In genomic region chr1:172046938-172047337, GRCm38 (mm10) we compare ENCODE assay signal across 8 mouse cellular contexts. TPM values are rescaled to one million over a fixed set of nuclear protein-coding genes. Genes with fewer than 3 reads are reported as not detected.
A peak's percentile ranks its signal among the peaks of the same experiment; 100 is the strongest.
DNase-seq lines count a peak whose midpoint lies in the region; ATAC-seq and TF ChIP-seq lines count a peak whose summit lies in the region.

No protein-coding gene starts in this region.

- intact Hi-C loops in gastrocnemius, adult 2 months (cut with DNase I), result loop anchor here (5.0 to 10.0 kb wide), 4 partner anchors 70 to 448 kb away; partner anchors contain the start of gene Kcnj9

- H3K27ac ChIP-seq in gastrocnemius, adult 2 months, result no peak overlapping the region
- no peak overlapping the region for H3K27ac ChIP-seq in intestine, embryonic 14.5 days (ENCODE audit: low read depth)
- no peak overlapping the region for H3K27ac ChIP-seq in liver, adult 2 months (replicated peaks; ENCODE audit: insufficient read depth, low read depth, low read length)
- H3K27ac ChIP-seq in neural tube, embryonic 11.5 days (ENCODE audit: low read depth, low read length), result no peak overlapping the region

- WGBS in intestine, embryonic 14.5 days, result 12% methylated on average over 5 of the region's 5 CpGs
- WGBS in liver, adult 2 months, result 23% methylated on average over 5 of the region's 5 CpGs
- WGBS in neural tube, embryonic 11.5 days, result 11% methylated on average over 5 of the region's 5 CpGs

- CTCF ChIA-PET in Patski (lab: Charles Lee), result interaction anchor here (0.6 to 1.9 kb wide), 11 partner anchors 10 to 312 kb away, joined by 3 to 6 read pairs (median 3); partner anchors contain the start of genes Nhlh1, Pex19 and Vangl2

- no peak for DNase-seq in Patski (ENCODE audit: low read depth, low spot score)
- peak; percentile 74 to 82 for DNase-seq in cerebellum, postnatal 25 days
- peak; percentile 76 for DNase-seq in gastrocnemius, adult 2 months
- DNase-seq in intestine, embryonic 14.5 days (ENCODE audit: low spot score), result peak; percentile 91
- DNase-seq in liver, adult 2 months (ENCODE audit: extremely low read depth, low read depth, low spot score), result peak; percentile 20
- DNase-seq in neural tube, embryonic 11.5 days (ENCODE audit: low spot score), result peak; percentile 88
- DNase-seq in thymus, postnatal 0 days (ENCODE audit: low spot score), result peak; percentile 86

- peak; percentile 78 for ATAC-seq in Patski
- peak; percentile 22; the same call in 1 of the 2 replicates for ATAC-seq in intestine, embryonic 14.5 days (replicated peaks; ENCODE audit: low FRiP score, low TSS enrichment, low read depth)
- no peak; the same call in 1 of the 2 replicates for ATAC-seq in neural tube, embryonic 11.5 days (ENCODE audit: insufficient read depth, low FRiP score, low TSS enrichment)

- no peaks in the 10 kb centered on the region for H3K79me3 ChIP-seq in C2C12 (ENCODE audit: low read depth)

- no peak overlapping the region for H3ac ChIP-seq in C2C12 (ENCODE audit: control insufficient read depth, insufficient read length, low read depth)

- 0 out of 2 replicates have a peak, but pooled peaks cover 9% of the 10 kb centered on the region for H3K4me1 ChIP-seq in intestine, embryonic 14.5 days (replicated peaks; ENCODE audit: control insufficient read depth, insufficient read depth, low read length)
- no peaks in the 10 kb centered on the region for H3K4me1 ChIP-seq in liver, adult 2 months (ENCODE audit: control insufficient read depth, insufficient read depth, low read length)
- H3K4me1 ChIP-seq in neural tube, embryonic 11.5 days (ENCODE audit: control insufficient read depth, insufficient read depth, low read length), result peaks cover 15% of the 10 kb centered on the region

- POLR2A ChIA-PET in Patski (lab: Charles Lee), result interaction anchor here (0.6 to 0.7 kb wide), 2 partner anchors 99 to 448 kb away, joined by 4 read pairs; no protein-coding TSS in a partner anchor

- H3K4me2 ChIP-seq in intestine, embryonic 14.5 days (ENCODE audit: low read length), result 0 out of 2 replicates have a peak overlapping the region, but pooled peaks have one; percentile 6
- H3K4me2 ChIP-seq in neural tube, embryonic 11.5 days (ENCODE audit: low read depth), result no peak overlapping the region

- peak; percentile 32 for TF ChIP-seq CTCF in C2C12 (IDR thresholded peaks at IDR 0.05; ENCODE audit: control insufficient read depth, insufficient read depth, insufficient read length)
- TF ChIP-seq CTCF in Patski (IDR thresholded peaks at IDR 0.05), result peak; percentile 84
- peak; percentile 88 for TF ChIP-seq CTCF in gastrocnemius, adult 2 months (IDR thresholded peaks at IDR 0.05)
- TF ChIP-seq CTCF in liver, adult 2 months (IDR thresholded peaks at IDR 0.05; ENCODE audit: low read depth, low read length), result peak; percentile 88

- H3K79me2 ChIP-seq in C2C12 (ENCODE audit: control insufficient read depth, insufficient read depth), result no peaks in the 10 kb centered on the region
- H3K79me2 ChIP-seq in liver, adult 2 months (ENCODE audit: control insufficient read depth, insufficient read depth, low read length), result no peaks in the 10 kb centered on the region

- no peaks in the 10 kb centered on the region for H3K9me3 ChIP-seq in intestine, embryonic 14.5 days (ENCODE audit: control insufficient read depth, low read length)
- no peaks in the 10 kb centered on the region for H3K9me3 ChIP-seq in neural tube, embryonic 11.5 days (ENCODE audit: control insufficient read depth, low read length)

- H3K9ac ChIP-seq in intestine, embryonic 14.5 days (ENCODE audit: low read length), result no peak overlapping the region
- no peak overlapping the region for H3K9ac ChIP-seq in liver, adult 2 months (ENCODE audit: low read depth, low read length)
- H3K9ac ChIP-seq in neural tube, embryonic 11.5 days (ENCODE audit: low read length), result no peak overlapping the region

- H3K27me3 ChIP-seq in C2C12 (ENCODE audit: control insufficient read depth, insufficient read depth, insufficient read length) (no peaks in the 10 kb centered on the region), Patski (no peaks in the 10 kb centered on the region)
- 0 out of 2 replicates have a peak, but pooled peaks cover 4% of the 10 kb centered on the region for H3K27me3 ChIP-seq in intestine, embryonic 14.5 days (replicated peaks; ENCODE audit: control insufficient read depth, insufficient read depth, low read length)
- no peaks in the 10 kb centered on the region for H3K27me3 ChIP-seq in liver, adult 2 months (ENCODE audit: control insufficient read depth, insufficient read depth, low read length)
- no peaks in the 10 kb centered on the region for H3K27me3 ChIP-seq in neural tube, embryonic 11.5 days (ENCODE audit: control insufficient read depth, insufficient read depth, low read length)

- H3K36me3 ChIP-seq in C2C12 (ENCODE audit: control insufficient read depth, insufficient read depth), result no peaks in the 10 kb centered on the region
- no peaks in the 10 kb centered on the region for H3K36me3 ChIP-seq in intestine, embryonic 14.5 days (ENCODE audit: control insufficient read depth, insufficient read depth, low read length)
- no peaks in the 10 kb centered on the region for H3K36me3 ChIP-seq in liver, adult 2 months (ENCODE audit: control insufficient read depth, insufficient read depth, low read length)
- no peaks in the 10 kb centered on the region for H3K36me3 ChIP-seq in neural tube, embryonic 11.5 days (ENCODE audit: control insufficient read depth, insufficient read depth, low read length)

- in situ Hi-C loops in Patski (cut with MboI; ENCODE audit: low pct_unique_long_range_greater_than_20kb), result loop anchor here (25.0 kb wide), 2 partner anchors 290 to 440 kb away; partner anchors contain the start of genes Igsf9, Kcnj10, Kcnj9 and Slamf9

- TF ChIP-seq POLR2A in liver, adult 2 months (IDR thresholded peaks at IDR 0.05; ENCODE audit: extremely low read depth, insufficient read depth, low read length), result no peak

- H3K4me3 ChIP-seq in C2C12 (ENCODE audit: insufficient read depth, poor library complexity, severe bottlenecking), result no peak overlapping the region
- no peak overlapping the region for H3K4me3 ChIP-seq in gastrocnemius, adult 2 months
- H3K4me3 ChIP-seq in intestine, embryonic 14.5 days (ENCODE audit: low read depth, low read length), result no peak overlapping the region
- no peak overlapping the region for H3K4me3 ChIP-seq in liver, adult 2 months (ENCODE audit: insufficient read depth, low read depth, low read length)
- H3K4me3 ChIP-seq in neural tube, embryonic 11.5 days (ENCODE audit: low read depth, low read length), result no peak overlapping the region

TF ChIP-seq in C2C12, 6 proteins besides CTCF, POLR2A, EP300 and RAD21:
- TF ChIP-seq MYOD1 (IDR thresholded peaks at IDR 0.05; ENCODE audit: control insufficient read depth, insufficient read length, low read depth) (no peak), USF1 (IDR thresholded peaks at IDR 0.05; ENCODE audit: low read depth) (no peak), MYOG (IDR thresholded peaks at IDR 0.05; ENCODE audit: control insufficient read depth, extremely low read depth, insufficient read length) (no peak), CEBPB (IDR thresholded peaks at IDR 0.05; ENCODE audit: low read depth) (no peak), FOSL1 (IDR thresholded peaks at IDR 0.05; ENCODE audit: insufficient read depth, low read length, poor library complexity, severe bottlenecking) (no peak)

RNA-seq across cellular contexts. Expression of gene Nhlh1, which starts 10.4 kb away (rescaled TPM):
- polyA plus RNA-seq in C2C12 (2012; fragmentation: generic; extraction: Trizol) (not detected), Patski (2021) (not detected)
- total RNA-seq in gastrocnemius, adult 2 months (2021), result not detected
- polyA plus RNA-seq in intestine, embryonic 14.5 days (2014; fragmentation: Nextera tagmentation; extraction: Ambion mirVana), result not detected in 2 replicates
- total RNA-seq in liver, adult 2 months (2014; rRNA removed), result not detected in 2 replicates
- polyA plus RNA-seq in liver, adult 2 months (2012; rRNA removed), result not detected in 2 replicates
- polyA plus RNA-seq in neural tube, embryonic 11.5 days (2014; fragmentation: Nextera tagmentation; extraction: Ambion mirVana), result 13.8 and 15.7 TPM in 2 replicates
- polyA plus RNA-seq in thymus, postnatal 0 days (2015; fragmentation: Nextera tagmentation; extraction: Ambion mirVana), result not detected in 2 replicates

RNA-seq across cellular contexts. Expression of gene Vangl2, which starts 18.7 kb away (rescaled TPM):
- polyA plus RNA-seq in C2C12 (2012; fragmentation: generic; extraction: Trizol) (5.7 TPM), Patski (2021) (11.5 TPM)
- total RNA-seq in gastrocnemius, adult 2 months (2021), result under 1 TPM; 0.47 to 0.54 TPM
- polyA plus RNA-seq in intestine, embryonic 14.5 days (2014; fragmentation: Nextera tagmentation; extraction: Ambion mirVana), result 13.9 and 15.4 TPM in 2 replicates
- 0.20 and 0.28 TPM in 2 replicates for total RNA-seq in liver, adult 2 months (2014; rRNA removed)
- 0.49 and 0.55 TPM in 2 replicates for polyA plus RNA-seq in liver, adult 2 months (2012; rRNA removed)
- polyA plus RNA-seq in neural tube, embryonic 11.5 days (2014; fragmentation: Nextera tagmentation; extraction: Ambion mirVana), result 62.0 and 69.0 TPM in 2 replicates
- polyA plus RNA-seq in thymus, postnatal 0 days (2015; fragmentation: Nextera tagmentation; extraction: Ambion mirVana), result 15.4 and 17.4 TPM in 2 replicates

RNA-seq across cellular contexts. Expression of gene Copa, which starts 35.4 kb away (rescaled TPM):
- polyA plus RNA-seq in C2C12 (2012; fragmentation: generic; extraction: Trizol) (113 TPM), Patski (2021) (181 TPM)
- total RNA-seq in gastrocnemius, adult 2 months (2021), result 10 to 100 TPM; 88.3 to 90.9 TPM
- 182 and 183 TPM in 2 replicates for polyA plus RNA-seq in intestine, embryonic 14.5 days (2014; fragmentation: Nextera tagmentation; extraction: Ambion mirVana)
- 108 and 125 TPM in 2 replicates for total RNA-seq in liver, adult 2 months (2014; rRNA removed)
- polyA plus RNA-seq in liver, adult 2 months (2012; rRNA removed), result 25.7 and 31.7 TPM in 2 replicates
- 219 and 225 TPM in 2 replicates for polyA plus RNA-seq in neural tube, embryonic 11.5 days (2014; fragmentation: Nextera tagmentation; extraction: Ambion mirVana)
- 115 and 123 TPM in 2 replicates for polyA plus RNA-seq in thymus, postnatal 0 days (2015; fragmentation: Nextera tagmentation; extraction: Ambion mirVana)

RNA-seq across cellular contexts. Expression of gene Ncstn, which starts 35.7 kb away (rescaled TPM):
- polyA plus RNA-seq in C2C12 (2012; fragmentation: generic; extraction: Trizol) (40.8 TPM), Patski (2021) (144 TPM)
- 10 to 100 TPM; 27.1 to 31.9 TPM for total RNA-seq in gastrocnemius, adult 2 months (2021)
- 140 TPM in 2 replicates for polyA plus RNA-seq in intestine, embryonic 14.5 days (2014; fragmentation: Nextera tagmentation; extraction: Ambion mirVana)
- 28.9 and 38.8 TPM in 2 replicates for total RNA-seq in liver, adult 2 months (2014; rRNA removed)
- polyA plus RNA-seq in liver, adult 2 months (2012; rRNA removed), result 35.7 and 50.1 TPM in 2 replicates
- 122 and 132 TPM in 2 replicates for polyA plus RNA-seq in neural tube, embryonic 11.5 days (2014; fragmentation: Nextera tagmentation; extraction: Ambion mirVana)
- polyA plus RNA-seq in thymus, postnatal 0 days (2015; fragmentation: Nextera tagmentation; extraction: Ambion mirVana), result 69.2 and 75.0 TPM in 2 replicates

Comparison
In these comparisons a context has a peak if more than half of its experiments do, and no peak if none do; other contexts are left out.
1. CTCF ChIP-seq: peak in every context shown above with its lines; median percentile 88 in gastrocnemius, adult 2 months; 88 in liver, adult 2 months; 84 in Patski; 32 in C2C12.
2. RNA of gene Nhlh1, which starts 10.4 kb away (polyA plus RNA-seq): 13.8 to 15.7 TPM in neural tube, embryonic 11.5 days; not detected in intestine, embryonic 14.5 days, not detected in thymus, postnatal 0 days, not detected in Patski (single experiment), not detected in C2C12 (single experiment) and not detected in liver, adult 2 months; every median in the first group is over 10 times any median in the second.